Mouse (Mus musculus) CD4-positive, CD25-positive, alpha-beta regulatory T cell (primary cell): ENCODE results near the gene Gigyf1. TPM values are rescaled to one million over a fixed set of nuclear protein-coding genes. Genes with fewer than 3 reads are reported as not detected.

Experiments used
- polyA plus RNA-seq: library from polyadenylated mRNA; unstranded; fragments of 100-300 nt; shearing (Covaris generic); gene quantifications from one replicate; pipeline ENCODE4 v1.2.1, GENCODE M21; 2017

Gene Gigyf1
- 19.5 TPM for polyA plus RNA-seq

DNA sequence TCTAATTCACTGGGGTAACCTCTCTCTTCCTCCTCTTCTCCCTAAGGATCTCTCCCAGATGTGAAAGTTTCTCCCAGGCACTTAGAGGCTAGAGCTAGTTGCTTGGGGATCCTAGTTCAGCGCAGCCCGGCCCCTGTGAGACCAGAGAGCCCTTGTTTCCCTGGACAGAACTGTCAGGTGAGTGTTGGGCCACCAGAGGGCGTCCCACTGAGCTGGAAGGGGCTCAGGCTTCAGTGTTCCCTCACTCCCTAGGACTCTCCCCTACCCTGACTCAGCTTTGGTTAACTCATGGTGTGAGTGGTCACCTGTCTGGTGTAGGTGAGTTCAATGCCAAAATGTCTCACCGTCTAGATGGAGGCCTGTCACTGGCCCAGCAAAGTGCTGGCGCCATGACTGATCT is at the start of gene Gigyf1:
Gene Gigyf1, plus strand, starts transcription at position 113 of the 400 bp plus-strand sequence.

DNA sequence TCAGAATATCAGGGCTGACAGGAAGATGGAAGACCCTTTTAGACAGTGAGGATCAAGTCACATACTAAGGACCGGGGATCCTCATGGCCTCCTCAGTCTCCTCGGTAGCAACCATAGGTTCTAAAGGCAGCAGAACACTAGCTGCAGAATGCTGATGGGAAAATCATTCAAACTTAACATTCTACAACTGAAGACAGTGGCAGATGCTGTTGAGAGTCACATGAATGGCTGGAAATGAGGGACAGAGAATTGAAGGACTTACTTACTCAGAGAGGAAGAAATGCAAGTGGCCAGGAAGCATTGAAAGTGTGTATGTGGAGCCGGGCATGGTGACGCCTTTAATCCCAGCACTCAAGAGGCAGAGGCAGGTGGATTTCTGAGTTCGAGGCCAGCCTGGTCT is 41.4 kb upstream of the Gigyf1 start, which contains the start of gene Zan:
Gene Zan, minus strand, starts transcription at position 101 of the 400 bp plus-strand sequence.

DNA sequence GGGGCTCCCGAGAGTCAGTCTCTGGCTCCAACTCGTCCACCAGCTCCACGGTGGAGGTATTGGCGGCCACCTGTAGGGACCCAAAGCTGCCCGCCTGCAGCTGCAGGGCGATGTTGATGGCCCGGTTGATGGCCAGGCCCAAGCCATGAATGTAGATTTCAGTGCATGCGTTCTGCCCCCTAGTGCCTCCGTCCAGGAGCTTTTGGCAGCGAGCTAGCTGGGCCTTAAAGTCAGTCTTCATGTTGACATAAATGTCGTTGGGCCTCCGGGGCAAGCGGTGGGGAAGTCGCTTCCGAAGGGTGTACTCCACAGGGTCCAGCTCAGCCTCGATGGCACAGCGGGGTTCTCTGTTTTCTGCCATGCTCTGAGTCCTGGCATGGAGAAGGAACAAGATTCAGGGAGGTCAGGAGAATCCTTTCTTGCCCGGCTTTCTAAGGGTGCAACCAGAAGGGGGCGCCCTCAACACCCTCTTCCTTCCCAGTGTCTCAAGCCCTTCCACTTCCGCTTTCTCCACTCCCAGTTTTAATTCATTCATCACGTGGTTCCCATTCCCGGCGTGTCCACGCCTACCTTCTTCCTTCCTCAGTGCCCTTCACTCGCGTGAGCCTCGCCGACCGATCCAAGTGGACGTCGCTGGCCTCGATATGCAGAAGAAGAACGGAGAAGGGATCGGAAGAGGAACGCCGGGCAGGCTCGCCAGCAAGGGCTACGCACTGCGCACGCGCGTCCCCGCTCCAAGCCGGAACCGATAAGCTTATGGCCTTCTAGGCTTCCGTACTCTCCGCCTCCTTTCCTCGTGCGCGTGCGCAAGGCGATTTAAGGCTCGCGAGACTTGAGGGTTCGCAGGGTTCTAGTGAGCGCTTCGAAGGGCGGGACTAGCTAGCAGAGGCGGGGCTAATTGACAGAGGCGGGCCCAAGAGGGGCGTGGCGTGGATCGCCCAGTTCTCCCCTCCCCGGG is 16.4 kb upstream of the Gigyf1 start, which contains the start of gene Pop7:
Gene Pop7, minus strand, starts transcription at position 810 of the 958 bp plus-strand sequence.

DNA sequence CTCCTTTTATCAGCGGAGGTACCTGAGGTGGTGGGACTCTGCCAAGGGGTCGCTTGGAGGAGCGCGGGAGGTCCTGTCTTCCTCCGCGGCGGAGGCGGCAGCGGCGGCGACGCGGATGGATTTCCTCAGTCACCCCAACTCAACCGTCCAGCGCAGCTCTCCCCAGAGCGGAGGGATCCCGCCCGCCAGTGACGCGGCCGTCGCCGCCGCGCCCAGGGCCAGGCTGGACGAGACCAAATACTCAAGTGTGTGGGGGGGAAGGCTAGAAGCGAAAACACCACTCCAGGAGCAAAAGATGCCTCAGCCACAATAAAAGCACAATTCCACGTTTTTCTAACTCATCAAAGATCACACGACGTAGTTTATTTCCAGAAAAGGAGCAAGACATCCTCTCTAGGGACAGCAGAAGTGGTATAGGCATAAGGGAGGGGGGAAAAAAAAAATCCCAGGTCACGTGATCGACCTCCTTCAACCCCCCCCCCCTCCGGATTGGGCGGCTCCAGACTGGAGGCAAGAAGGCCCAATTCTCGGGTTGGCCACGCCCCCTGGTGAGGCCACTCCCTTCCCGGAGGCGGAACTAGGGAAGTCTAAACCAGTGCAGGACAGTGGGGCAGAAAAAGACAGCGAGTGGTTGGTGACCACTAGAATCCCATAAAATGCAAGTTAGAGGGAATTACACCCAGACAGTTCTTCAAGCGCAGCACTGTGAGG is 14.9 kb downstream of the Gigyf1 start, which contains the start of the genes Epo and Gnb2:
Gene Epo, minus strand, starts transcription at position 126 of the 711 bp plus-strand sequence.
Gene Gnb2, minus strand, starts transcription at position 394 of the 711 bp plus-strand sequence.

DNA sequence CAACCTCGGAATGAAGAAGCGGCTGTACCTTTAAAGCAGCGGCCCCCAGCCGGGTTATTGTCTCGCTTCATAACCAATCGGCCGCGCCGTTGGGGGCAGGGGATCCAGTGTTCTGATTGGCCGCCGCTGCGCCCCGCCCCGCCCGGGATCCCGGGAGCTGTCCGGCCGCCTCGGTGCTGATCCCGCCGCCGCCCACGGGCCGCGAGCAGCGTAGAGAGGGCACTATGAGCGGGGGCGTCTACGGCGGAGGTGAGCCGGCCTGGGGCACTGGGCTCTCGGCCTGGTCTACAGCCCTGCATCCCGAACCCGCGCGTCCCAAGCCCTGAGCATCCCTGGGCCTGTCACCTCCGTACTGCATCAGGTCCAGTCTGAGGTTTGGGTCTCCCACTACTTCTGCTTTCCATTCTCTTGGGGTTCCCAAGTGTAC is 35.1 kb downstream of the Gigyf1 start, which contains the start of gene Actl6b:
Gene Actl6b, plus strand, starts transcription at position 107 of the 427 bp plus-strand sequence.

DNA sequence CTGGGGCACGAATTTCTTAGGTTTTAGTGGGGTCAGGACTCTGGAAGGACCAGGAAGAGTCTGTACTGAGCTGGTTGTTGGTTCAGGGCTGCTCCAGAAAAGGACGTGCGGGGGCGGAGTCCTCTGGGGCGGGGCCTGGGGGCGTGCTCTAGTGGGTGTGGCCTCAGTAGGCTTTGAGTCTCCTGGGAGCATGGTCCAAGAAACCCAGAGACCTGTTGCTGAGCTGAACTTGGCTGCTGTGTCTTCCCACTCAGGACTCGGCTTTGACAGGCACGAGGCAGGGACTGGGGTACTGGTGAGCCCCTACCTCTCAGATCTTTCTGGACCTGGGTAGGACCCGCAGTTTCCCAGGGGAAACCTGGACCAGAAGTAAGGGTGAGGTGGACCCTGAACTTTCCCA is 51.3 kb downstream of the Gigyf1 start, which contains the start of gene Tfr2:
Gene Tfr2, plus strand, starts transcription at position 176 of the 400 bp plus-strand sequence.

Other genes starting within 250 kb of the Gigyf1 start
- 0.10 TPM for gene Ache, start 231.0 kb upstream of the Gigyf1 start, polyA plus RNA-seq
- 1.7 TPM for gene Ufsp1, start 223.9 kb upstream of the Gigyf1 start, polyA plus RNA-seq
- gene Srrt, start 210.9 kb upstream of the Gigyf1 start, polyA plus RNA-seq, result 97.7 TPM
- 4.6 TPM for gene Trip6, start 204.1 kb upstream of the Gigyf1 start, polyA plus RNA-seq
- 24.8 TPM for gene Slc12a9, start 185.0 kb upstream of the Gigyf1 start, polyA plus RNA-seq
- gene Ephb4, start 168.4 kb upstream of the Gigyf1 start, polyA plus RNA-seq, result not detected
- gene Zan, start 41.5 kb upstream of the Gigyf1 start, polyA plus RNA-seq, result 0.36 TPM
- 43.3 TPM for gene Pop7, start 16.0 kb upstream of the Gigyf1 start, polyA plus RNA-seq
- gene Epo, start 14.7 kb downstream of the Gigyf1 start, polyA plus RNA-seq, result not detected
- gene Gnb2, start 15.0 kb downstream of the Gigyf1 start, polyA plus RNA-seq, result 311 TPM
- gene Actl6b, start 35.0 kb downstream of the Gigyf1 start, polyA plus RNA-seq, result not detected
- 1.1 TPM for gene Tfr2, start 51.3 kb downstream of the Gigyf1 start, polyA plus RNA-seq
- 95.7 TPM for gene Mospd3, start 82.5 kb downstream of the Gigyf1 start, polyA plus RNA-seq
- 2.3 TPM for gene Pcolce, start 95.2 kb downstream of the Gigyf1 start, polyA plus RNA-seq
- 0.73 TPM for gene Fbxo24, start 110.5 kb downstream of the Gigyf1 start, polyA plus RNA-seq
- 319 TPM for gene Lrch4, start 110.6 kb downstream of the Gigyf1 start, polyA plus RNA-seq
- gene Gm20605, start 110.6 kb downstream of the Gigyf1 start, polyA plus RNA-seq, result 77.8 TPM
- gene Sap25, start 122.8 kb downstream of the Gigyf1 start, polyA plus RNA-seq, result 139 TPM
- gene Irs3, start 127.2 kb downstream of the Gigyf1 start, polyA plus RNA-seq, result not detected
- 28.0 TPM for gene Agfg2, start 166.2 kb downstream of the Gigyf1 start, polyA plus RNA-seq
- gene Nyap1, start 223.1 kb downstream of the Gigyf1 start, polyA plus RNA-seq, result 1.9 TPM
- gene Tsc22d4, start 227.2 kb downstream of the Gigyf1 start, polyA plus RNA-seq, result 387 TPM